Mouse (Mus musculus): ENCODE measurements around the gene Ccdc60. TPM values are rescaled to one million over a fixed set of nuclear protein-coding genes. Genes with fewer than 3 reads are reported as not detected.

Gene Ccdc60
- polyA plus RNA-seq (2012; rRNA removed), result 0.01 TPM in 1 of 2 replicates, not detected in the other

GRCm38 (mm10) chr5:116288849-116289570 lies at the start of gene Ccdc60:
Gene Ccdc60, minus strand, starts transcription at chr5:116288985.

GRCm38 (mm10) chr5:116083081-116083480 lies 205.7 kb downstream of the Ccdc60 start, which contains the start of gene Tmem233:
Gene Tmem233, minus strand, starts transcription at chr5:116083244.

Other genes with a start within 250 kb of the Ccdc60 start
- not detected in 2 replicates for gene Tmem233, start 205.7 kb downstream of the Ccdc60 start, polyA plus RNA-seq (2012; rRNA removed)
- 15.7 and 17.8 TPM in 2 replicates for gene Hspb8, start 133.9 kb upstream of the Ccdc60 start, polyA plus RNA-seq (2012; rRNA removed)

Data from liver, embryonic 18 days (tissue).